Mouse (Mus musculus) megakaryocyte-erythroid progenitor cell, adult 5 weeks (primary cell): Measurements from ENCODE around the gene Cyb5rl. TPM values are rescaled to one million over a fixed set of nuclear protein-coding genes. Genes with fewer than 3 reads are reported as not detected.

Experiments used
- polyA plus RNA-seq: library from polyadenylated mRNA; stranded (reverse); fragments of >175 nt; gene quantifications from 2 replicates; pipeline ENCODE4 v1.2.3, GENCODE M21; 2012

Cyb5rl gene
- polyA plus RNA-seq: 7.3 and 11.1 TPM in 2 replicates

GRCm38 (mm10) chr4:107066252-107067124, at the start of gene Cyb5rl, which contains the start of gene Mrpl37:
Gene Cyb5rl (plus strand): TSS chr4:107066988.
Gene Mrpl37 (minus strand): TSS chr4:107066868.

GRCm38 (mm10) chr4:107096841-107097373, 30.1 kb downstream of the Cyb5rl start, which contains the start of gene Cdcp2:
Gene Cdcp2 (plus strand): TSS chr4:107096891.

Other genes starting within 250 kb of the Cyb5rl start
- gene Ssbp3, start 156.3 kb upstream of the Cyb5rl start, polyA plus RNA-seq: 152 and 172 TPM in 2 replicates
- 41.6 and 46.4 TPM in 2 replicates for gene Mrpl37, start 120 bp upstream of the Cyb5rl start, polyA plus RNA-seq
- gene Cdcp2, start 29.9 kb downstream of the Cyb5rl start, polyA plus RNA-seq: not detected in 2 replicates
- gene Tmem59, start 111.4 kb downstream of the Cyb5rl start, polyA plus RNA-seq: 141 and 151 TPM in 2 replicates
- 23.4 and 25.8 TPM in 2 replicates for gene Tceanc2, start 112.1 kb downstream of the Cyb5rl start, polyA plus RNA-seq
- gene Ldlrad1, start 142.2 kb downstream of the Cyb5rl start, polyA plus RNA-seq: not detected in 2 replicates
- gene Lrrc42, start 186.5 kb downstream of the Cyb5rl start, polyA plus RNA-seq: 6.5 TPM in 2 replicates
- 3.8 and 5.1 TPM in 2 replicates for gene Hspb11, start 186.6 kb downstream of the Cyb5rl start, polyA plus RNA-seq
- gene Dio1, start 240.2 kb downstream of the Cyb5rl start, polyA plus RNA-seq: not detected in 2 replicates
- gene Yipf1, start 247.4 kb downstream of the Cyb5rl start, polyA plus RNA-seq: 19.4 and 19.6 TPM in 2 replicates